Mouse (Mus musculus): Measurements from ENCODE around the gene Zfp398. TPM values are rescaled to one million over a fixed set of nuclear protein-coding genes. Genes with fewer than 3 reads are reported as not detected.
A peak's percentile ranks its signal among the peaks of the same experiment; 100 is the strongest.
"Not testable (repeated sequence)": the region's sequence is repeated elsewhere in the genome, so short reads cannot be mapped to it uniquely, and the experiment has no call there.

Gene Zfp398
- polyA plus RNA-seq, 1 experiment from 2014 or later, result 13.4 TPM

- H3K4me1 ChIP-seq (ENCODE audit: control insufficient read depth, insufficient read depth, low read length), result no peaks in the 10 kb centered on the region
- H3K36me3 ChIP-seq (ENCODE audit: control insufficient read depth, insufficient read depth, low read length), result peaks cover 12% of the 10 kb centered on the region
- ATAC-seq (ENCODE audit: insufficient number of reproducible peaks, insufficient read depth, low FRiP score, low read depth), result no peak
- H3K27ac ChIP-seq (ENCODE audit: low read length), result no peak overlapping the region
- H3K27me3 ChIP-seq (ENCODE audit: control insufficient read depth, insufficient read depth, low read length), result no peaks in the 10 kb centered on the region
- H3K9ac ChIP-seq (replicated peaks; ENCODE audit: low read depth, low read length), result no peak overlapping the region
- WGBS, result 92% methylated on average over 6 of the region's 6 CpGs
- no peaks in the 10 kb centered on the region for H3K9me3 ChIP-seq (ENCODE audit: control insufficient read depth, low read depth, low read length)
- H3K4me3 ChIP-seq (ENCODE audit: low read depth, low read length), result no peak overlapping the region
- H3K4me2 ChIP-seq (replicated peaks; ENCODE audit: low read depth, low read length), result no peak overlapping the region
Observed at GRCm38 (mm10) chr6:47857241-47857640, 21.8 kb downstream of the Zfp398 start.

DNA sequence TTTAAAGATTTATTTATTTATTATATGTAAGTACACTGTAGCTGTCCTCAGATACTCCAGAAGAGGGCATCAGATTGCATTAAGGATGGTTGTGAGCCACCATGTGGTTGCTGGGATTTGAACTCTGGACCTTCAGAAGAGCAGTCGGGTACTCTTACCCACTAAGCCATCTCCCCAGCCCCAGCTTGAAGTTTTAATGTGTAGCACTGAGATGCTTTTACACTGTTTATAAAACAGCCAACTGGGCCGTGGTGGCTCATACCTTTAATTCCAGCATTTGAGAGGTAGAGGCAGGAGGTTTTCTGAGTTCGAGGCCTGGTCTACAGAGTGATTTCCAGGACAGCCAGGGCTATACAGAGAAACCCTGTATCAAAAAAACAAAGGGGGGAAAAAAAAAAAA, 22.3 kb downstream of the Zfp398 start:
- peaks cover 12% of the 10 kb centered on the region for H3K36me3 ChIP-seq (ENCODE audit: control insufficient read depth, insufficient read depth, low read length)
- H3K4me2 ChIP-seq (replicated peaks; ENCODE audit: low read depth, low read length); H3K9me3 ChIP-seq (ENCODE audit: control insufficient read depth, low read depth, low read length); H3K9ac ChIP-seq (replicated peaks; ENCODE audit: low read depth, low read length); H3K27ac ChIP-seq (ENCODE audit: low read length); H3K4me1 ChIP-seq (ENCODE audit: control insufficient read depth, insufficient read depth, low read length); ATAC-seq (ENCODE audit: insufficient number of reproducible peaks, insufficient read depth, low FRiP score, low read depth); H3K27me3 ChIP-seq (ENCODE audit: control insufficient read depth, insufficient read depth, low read length); H3K4me3 ChIP-seq (ENCODE audit: low read depth, low read length): not testable (repeated sequence)
- 87% methylated on average over 3 of the region's 3 CpGs for WGBS

- Histone ChIP-seq H3K27me3 (ENCODE audit: control insufficient read depth, insufficient read depth, low read length) (no peaks in the 10 kb centered on the region), H3K9ac (replicated peaks; ENCODE audit: low read depth, low read length) (no peak overlapping the region), H3K27ac (ENCODE audit: low read length) (no peak overlapping the region), H3K9me3 (ENCODE audit: control insufficient read depth, low read depth, low read length) (no peaks in the 10 kb centered on the region), H3K4me1 (ENCODE audit: control insufficient read depth, insufficient read depth, low read length) (no peaks in the 10 kb centered on the region), H3K36me3 (ENCODE audit: control insufficient read depth, insufficient read depth, low read length) (peaks cover 7% of the 10 kb centered on the region; the same call in 1 of the 2 replicates), H3K4me3 (ENCODE audit: low read depth, low read length) (no peak overlapping the region), H3K4me2 (replicated peaks; ENCODE audit: low read depth, low read length) (no peak overlapping the region)
- 90% methylated on average over 5 of the region's 5 CpGs for WGBS
- ATAC-seq (ENCODE audit: insufficient number of reproducible peaks, insufficient read depth, low FRiP score, low read depth), result no peak
Observed at GRCm38 (mm10) chr6:47872266-47872665, 36.8 kb downstream of the Zfp398 start.

GRCm38 (mm10) chr6:47877058-47877457, 41.6 kb downstream of the Zfp398 start, which contains the start of gene Zfp282:
TSS of gene Zfp282 (plus strand) at chr6:47877204.
- Histone ChIP-seq H3K27me3 (ENCODE audit: control insufficient read depth, insufficient read depth, low read length) (no peaks in the 10 kb centered on the region), H3K4me2 (replicated peaks; ENCODE audit: low read depth, low read length) (peak within 1 kb of the TSS; percentile 86), H3K27ac (ENCODE audit: low read length) (peak within 1 kb of the TSS; percentile 98), H3K9me3 (ENCODE audit: control insufficient read depth, low read depth, low read length) (no peaks in the 10 kb centered on the region), H3K4me1 (ENCODE audit: control insufficient read depth, insufficient read depth, low read length) (peaks cover 14% of the 10 kb centered on the region), H3K4me3 (ENCODE audit: low read depth, low read length) (peak within 1 kb of the TSS; percentile 81), H3K36me3 (ENCODE audit: control insufficient read depth, insufficient read depth, low read length) (peaks cover 18% of the 10 kb centered on the region), H3K9ac (replicated peaks; ENCODE audit: low read depth, low read length) (peak within 1 kb of the TSS; percentile 77)
- ATAC-seq (ENCODE audit: insufficient number of reproducible peaks, insufficient read depth, low FRiP score, low read depth), result no peak
- WGBS, result 7% methylated on average over 9 of the region's 9 CpGs

DNA sequence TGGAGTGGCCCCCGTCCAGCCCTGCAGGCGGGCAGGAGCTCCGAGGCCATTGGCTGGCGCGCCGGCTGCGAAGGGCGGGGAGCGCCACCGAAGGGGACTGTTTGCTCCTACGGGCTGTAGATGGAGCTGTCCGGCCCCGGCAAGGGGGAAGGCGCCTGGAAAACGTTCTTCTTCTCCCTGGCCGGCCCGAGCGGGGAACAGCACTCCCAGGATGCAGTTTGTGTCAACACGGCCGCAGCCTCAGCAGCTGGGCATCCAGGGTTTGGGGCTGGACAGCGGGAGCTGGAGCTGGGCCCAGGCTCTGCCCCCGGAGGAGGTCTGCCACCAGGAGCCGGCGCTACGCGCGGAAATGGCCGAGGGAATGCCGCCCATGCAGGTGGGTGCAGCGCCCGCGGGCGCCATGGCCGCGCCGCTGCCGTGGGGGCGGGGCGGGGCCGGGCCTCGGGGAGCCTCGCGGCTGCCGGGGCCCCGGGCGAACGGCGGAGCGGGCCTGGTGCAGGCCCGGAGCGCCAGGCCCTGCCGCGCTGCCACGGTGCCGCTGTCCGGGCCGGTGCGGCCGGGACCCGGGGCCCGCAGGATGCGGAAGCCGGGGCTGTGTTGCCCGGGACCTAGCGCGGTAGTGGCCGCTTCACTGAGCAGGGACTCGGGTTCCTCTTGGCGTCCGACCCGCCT, 42.1 kb downstream of the Zfp398 start:
- Histone ChIP-seq H3K9me3 (ENCODE audit: control insufficient read depth, low read depth, low read length) (no peaks in the 10 kb centered on the region), H3K27me3 (ENCODE audit: control insufficient read depth, insufficient read depth, low read length) (no peaks in the 10 kb centered on the region), H3K4me2 (replicated peaks; ENCODE audit: low read depth, low read length) (peak overlapping the region; percentile 86), H3K4me3 (ENCODE audit: low read depth, low read length) (peak overlapping the region; percentile 81), H3K36me3 (ENCODE audit: control insufficient read depth, insufficient read depth, low read length) (peaks cover 23% of the 10 kb centered on the region), H3K4me1 (ENCODE audit: control insufficient read depth, insufficient read depth, low read length) (peaks cover 14% of the 10 kb centered on the region), H3K27ac (ENCODE audit: low read length) (peak overlapping the region; percentile 98), H3K9ac (replicated peaks; ENCODE audit: low read depth, low read length) (peak overlapping the region; percentile 77)
- peak; percentile 96 for ATAC-seq (ENCODE audit: insufficient number of reproducible peaks, insufficient read depth, low FRiP score, low read depth)
- WGBS, result under 1% methylated on average over 65 of the region's 71 CpGs

- peaks cover 14% of the 10 kb centered on the region for H3K4me1 ChIP-seq (ENCODE audit: control insufficient read depth, insufficient read depth, low read length)
- H3K9ac ChIP-seq (replicated peaks; ENCODE audit: low read depth, low read length), result peak overlapping the region; percentile 77
- H3K36me3 ChIP-seq (ENCODE audit: control insufficient read depth, insufficient read depth, low read length), result peaks cover 28% of the 10 kb centered on the region
- peak overlapping the region; percentile 98 for H3K27ac ChIP-seq (ENCODE audit: low read length)
- peak overlapping the region; percentile 81 for H3K4me3 ChIP-seq (ENCODE audit: low read depth, low read length)
- no peak for ATAC-seq (ENCODE audit: insufficient number of reproducible peaks, insufficient read depth, low FRiP score, low read depth)
- WGBS, result 1% methylated on average over 11 of the region's 11 CpGs
- no peaks in the 10 kb centered on the region for H3K9me3 ChIP-seq (ENCODE audit: control insufficient read depth, low read depth, low read length)
- H3K27me3 ChIP-seq (ENCODE audit: control insufficient read depth, insufficient read depth, low read length), result no peaks in the 10 kb centered on the region
- H3K4me2 ChIP-seq (replicated peaks; ENCODE audit: low read depth, low read length), result peak overlapping the region; percentile 86
Observed at GRCm38 (mm10) chr6:47878133-47878514, 42.7 kb downstream of the Zfp398 start.

DNA sequence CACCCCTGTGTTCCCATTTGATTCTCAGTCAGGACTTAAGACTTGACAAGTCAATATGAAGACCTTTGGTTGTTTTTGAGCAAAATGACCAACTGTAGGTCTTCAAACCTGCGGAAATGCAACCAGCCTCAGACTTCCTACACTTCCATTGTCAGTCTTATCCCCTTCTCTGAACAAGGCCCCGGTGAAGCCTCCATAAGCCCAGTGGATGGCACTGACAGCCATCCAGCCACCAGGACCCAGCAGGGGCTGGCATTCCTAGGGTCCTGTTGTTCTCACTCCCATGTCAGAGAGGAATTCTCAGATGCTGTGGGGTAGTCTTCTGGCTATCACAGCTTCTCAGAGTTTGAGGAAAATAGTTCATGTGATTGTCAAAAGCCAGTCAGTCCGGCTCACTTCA, 43.1 kb downstream of the Zfp398 start:
- peaks cover 33% of the 10 kb centered on the region for H3K36me3 ChIP-seq (ENCODE audit: control insufficient read depth, insufficient read depth, low read length)
- ATAC-seq (ENCODE audit: insufficient number of reproducible peaks, insufficient read depth, low FRiP score, low read depth), result no peak

GRCm38 (mm10) chr6:47879049-47879716, 43.7 kb downstream of the Zfp398 start:
- ATAC-seq (ENCODE audit: insufficient number of reproducible peaks, insufficient read depth, low FRiP score, low read depth), result no peak
- Histone ChIP-seq H3K4me2 (replicated peaks; ENCODE audit: low read depth, low read length) (peak overlapping the region; percentile 86), H3K4me1 (ENCODE audit: control insufficient read depth, insufficient read depth, low read length) (peaks cover 14% of the 10 kb centered on the region), H3K36me3 (ENCODE audit: control insufficient read depth, insufficient read depth, low read length) (peaks cover 39% of the 10 kb centered on the region), H3K27ac (ENCODE audit: low read length) (no peak overlapping the region), H3K27me3 (ENCODE audit: control insufficient read depth, insufficient read depth, low read length) (no peaks in the 10 kb centered on the region), H3K9ac (replicated peaks; ENCODE audit: low read depth, low read length) (peak overlapping the region; percentile 77), H3K4me3 (ENCODE audit: low read depth, low read length) (peak overlapping the region; percentile 81), H3K9me3 (ENCODE audit: control insufficient read depth, low read depth, low read length) (no peaks in the 10 kb centered on the region)
- 56% methylated on average over 4 of the region's 4 CpGs for WGBS

More for the DNA sequence above, 43.1 kb downstream of the Zfp398 start:
- H3K27ac ChIP-seq (ENCODE audit: low read length), result no peak overlapping the region
- peak overlapping the region; percentile 86 for H3K4me2 ChIP-seq (replicated peaks; ENCODE audit: low read depth, low read length)
- 36% methylated on average over 3 of the region's 3 CpGs for WGBS
- peaks cover 14% of the 10 kb centered on the region for H3K4me1 ChIP-seq (ENCODE audit: control insufficient read depth, insufficient read depth, low read length)
- H3K27me3 ChIP-seq (ENCODE audit: control insufficient read depth, insufficient read depth, low read length), result no peaks in the 10 kb centered on the region
- H3K9ac ChIP-seq (replicated peaks; ENCODE audit: low read depth, low read length), result peak overlapping the region; percentile 77
- H3K4me3 ChIP-seq (ENCODE audit: low read depth, low read length), result peak overlapping the region; percentile 81
- H3K9me3 ChIP-seq (ENCODE audit: control insufficient read depth, low read depth, low read length), result no peaks in the 10 kb centered on the region

All from stomach, embryonic 14.5 days (tissue).